Mouse (Mus musculus) stomach, embryonic 15.5 days (tissue): Measurements from ENCODE around the gene Coil. TPM values are rescaled to one million over a fixed set of nuclear protein-coding genes. Genes with fewer than 3 reads are reported as not detected.
"Not testable (repeated sequence)": the region's sequence is repeated elsewhere in the genome, so short reads cannot be mapped to it uniquely, and the experiment has no call there.

Source experiments
- ATAC-seq: fragments of 200-750 bp; cut with Nextera tagmentation; 2 replicates; pipeline ENCODE4 v1.8.0; 2017; ENCODE audit warnings: low read depth, moderate number of reproducible peaks, moderate TSS enrichment; ENCODE audit not compliant: insufficient read depth, low FRiP score
- H3K27ac ChIP-seq: fragments of 300-500 bp; sonication (generic); 2 replicates; pipeline ENCODE4 v1.5.1; 2015; ENCODE audit warnings: mild to moderate bottlenecking, inconsistent platforms
- H3K27me3 ChIP-seq: fragments of 300-500 bp; sonication (generic); replicated peaks from 2 replicates; pipeline ENCODE4 v1.6.1; 2015; ENCODE audit warnings: inconsistent platforms
- H3K36me3 ChIP-seq: fragments of 300-500 bp; sonication (generic); 2 replicates; pipeline ENCODE4 v1.6.1; 2015; ENCODE audit warnings: inconsistent platforms
- H3K4me1 ChIP-seq: fragments of 300-500 bp; sonication (generic); 2 replicates; pipeline ENCODE4 v1.6.1; 2015; ENCODE audit warnings: inconsistent platforms
- H3K4me2 ChIP-seq: fragments of 300-500 bp; sonication (generic); 2 replicates; pipeline ENCODE4 v1.6.1; 2015; ENCODE audit warnings: mild to moderate bottlenecking, inconsistent platforms
- H3K4me3 ChIP-seq: fragments of 300-500 bp; sonication (generic); replicated peaks from 2 replicates; pipeline ENCODE4 v1.5.1; 2015; ENCODE audit warnings: inconsistent platforms
- H3K9ac ChIP-seq: fragments of 300-500 bp; sonication (generic); 2 replicates; pipeline ENCODE4 v1.6.1; 2015; ENCODE audit warnings: inconsistent platforms
- H3K9me3 ChIP-seq: fragments of 300-500 bp; sonication (generic); 2 replicates; pipeline ENCODE4 v1.6.1; 2016; ENCODE audit warnings: inconsistent platforms
- WGBS: fragments of 180-500 bp; shearing (Covaris S2); methylation state at CpG from one replicate; pipeline ENCODE4 v1.1.7; 2015; 5-methylcytosine and 5-hydroxymethylcytosine counted together
- polyA plus RNA-seq: library from polyadenylated mRNA; unstranded; fragments of >200 nt; fragmentation: Nextera tagmentation; extraction: Ambion mirVana; gene quantifications from 2 replicates; pipeline ENCODE4 v1.2.1, GENCODE M21; 2015

Gene Coil
- polyA plus RNA-seq, 1 experiment from 2014 or later, result 14.4 TPM

- H3K9me3 ChIP-seq, result no peaks in the 10 kb centered on the region
- no peak overlapping the region for H3K4me2 ChIP-seq
- H3K4me3 ChIP-seq, result no peak overlapping the region
- H3K4me1 ChIP-seq, result peaks cover 17% of the 10 kb centered on the region; the same call in 1 of the 2 replicates
- peak overlapping the region; percentile 3; the same call in 1 of the 2 replicates for H3K27ac ChIP-seq
- no peak for ATAC-seq
- H3K27me3 ChIP-seq, result no peaks in the 10 kb centered on the region
- WGBS, result 37% methylated on average over 10 of the region's 10 CpGs
- H3K36me3 ChIP-seq, result no peaks in the 10 kb centered on the region
- no peak overlapping the region for H3K9ac ChIP-seq
Measured at GRCm38 (mm10) chr11:89028871-89029405, 58.9 kb downstream of the Coil start.

GRCm38 (mm10) chr11:89030552-89030951 lies 60.5 kb downstream of the Coil start:
- no peak for ATAC-seq
- H3K4me1 ChIP-seq, result peaks cover 7% of the 10 kb centered on the region; the same call in 1 of the 2 replicates
- no peaks in the 10 kb centered on the region for H3K9me3 ChIP-seq
- 85% methylated on average over 6 of the region's 6 CpGs for WGBS
- H3K4me3 ChIP-seq, result no peak overlapping the region
- no peak overlapping the region for H3K4me2 ChIP-seq
- no peak overlapping the region for H3K9ac ChIP-seq
- no peak overlapping the region for H3K27ac ChIP-seq
- H3K36me3 ChIP-seq, result no peaks in the 10 kb centered on the region
- no peaks in the 10 kb centered on the region for H3K27me3 ChIP-seq

GRCm38 (mm10) chr11:89031189-89031588 lies 61.1 kb downstream of the Coil start:
- WGBS, result 59% methylated on average over 1 of the region's 1 CpGs
- Histone ChIP-seq H3K36me3 (no peaks in the 10 kb centered on the region), H3K4me1 (peaks cover 5% of the 10 kb centered on the region; the same call in 1 of the 2 replicates), H3K27me3 (no peaks in the 10 kb centered on the region), H3K4me2 (no peak overlapping the region), H3K9ac (no peak overlapping the region), H3K9me3 (no peaks in the 10 kb centered on the region), H3K27ac (no peak overlapping the region), H3K4me3 (no peak overlapping the region)
- no peak for ATAC-seq

GRCm38 (mm10) chr11:89034592-89034991 lies 64.5 kb downstream of the Coil start:
- Histone ChIP-seq H3K27me3 (no peaks in the 10 kb centered on the region), H3K36me3 (no peaks in the 10 kb centered on the region), H3K9ac (no peak overlapping the region), H3K9me3 (no peaks in the 10 kb centered on the region), H3K4me2 (no peak overlapping the region), H3K4me1 (no peaks in the 10 kb centered on the region), H3K27ac (no peak overlapping the region), H3K4me3 (no peak overlapping the region)
- no peak for ATAC-seq

- Histone ChIP-seq H3K36me3 (peaks cover 4% of the 10 kb centered on the region; the same call in 1 of the 2 replicates), H3K9ac (no peak overlapping the region), H3K4me3 (no peak overlapping the region), H3K27ac (no peak overlapping the region), H3K4me2 (no peak overlapping the region), H3K4me1 (no peaks in the 10 kb centered on the region), H3K9me3 (no peaks in the 10 kb centered on the region), H3K27me3 (no peaks in the 10 kb centered on the region)
- ATAC-seq, result no peak
- 75% methylated on average over 3 of the region's 3 CpGs for WGBS
Measured at GRCm38 (mm10) chr11:89035552-89035951, 65.5 kb downstream of the Coil start.

GRCm38 (mm10) chr11:89038496-89038895 lies 68.4 kb downstream of the Coil start:
- H3K4me2 ChIP-seq, result no peak overlapping the region
- WGBS, result 85% methylated on average over 6 of the region's 6 CpGs
- ATAC-seq, result no peak

GRCm38 (mm10) chr11:89039325-89039724 lies 69.3 kb downstream of the Coil start:
- H3K4me3 ChIP-seq, result no peak overlapping the region
- H3K4me2 ChIP-seq, result no peak overlapping the region
- H3K36me3 ChIP-seq, result peaks cover 10% of the 10 kb centered on the region
- no peaks in the 10 kb centered on the region for H3K4me1 ChIP-seq
- no peak overlapping the region for H3K27ac ChIP-seq
- H3K9me3 ChIP-seq, result no peaks in the 10 kb centered on the region
- WGBS, result 24% methylated on average over 3 of the region's 3 CpGs
- H3K27me3 ChIP-seq, result no peaks in the 10 kb centered on the region
- no peak overlapping the region for H3K9ac ChIP-seq
- no peak for ATAC-seq

More at GRCm38 (mm10) chr11:89038496-89038895, 68.4 kb downstream of the Coil start:
- no peak overlapping the region for H3K9ac ChIP-seq
- no peak overlapping the region for H3K4me3 ChIP-seq
- no peaks in the 10 kb centered on the region for H3K27me3 ChIP-seq
- H3K9me3 ChIP-seq, result no peaks in the 10 kb centered on the region
- H3K4me1 ChIP-seq, result no peaks in the 10 kb centered on the region
- H3K27ac ChIP-seq, result no peak overlapping the region
- H3K36me3 ChIP-seq, result peaks cover 5% of the 10 kb centered on the region; the same call in 1 of the 2 replicates

- not testable (repeated sequence) for H3K9ac ChIP-seq, ATAC-seq, H3K27me3 ChIP-seq, H3K4me1 ChIP-seq, H3K27ac ChIP-seq, H3K9me3 ChIP-seq, H3K4me2 ChIP-seq, H3K4me3 ChIP-seq
- peaks cover 22% of the 10 kb centered on the region for H3K36me3 ChIP-seq
- 88% methylated on average over 6 of the region's 7 CpGs for WGBS
Measured at GRCm38 (mm10) chr11:89041073-89041472, 71.0 kb downstream of the Coil start.

Other genes with a start within 250 kb of the Coil start
- 23.5 and 24.6 TPM in 2 replicates for gene Akap1, start 105.7 kb upstream of the Coil start, polyA plus RNA-seq
- 74.5 and 85.0 TPM in 2 replicates for gene Scpep1, start 14.8 kb upstream of the Coil start, polyA plus RNA-seq
- not detected in 2 replicates for gene Elobl, start 3.3 kb upstream of the Coil start, polyA plus RNA-seq
- gene Trim25, start 29.1 kb downstream of the Coil start, polyA plus RNA-seq, result 28.4 and 29.6 TPM in 2 replicates
- 3.8 and 4.0 TPM in 2 replicates for gene Dgke, start 96.6 kb downstream of the Coil start, polyA plus RNA-seq
- 1.7 and 2.1 TPM in 2 replicates for gene Gm525, start 103.6 kb downstream of the Coil start, polyA plus RNA-seq